Mouse (Mus musculus) cerebellum, adult 9-11 months (tissue): ENCODE measurements around the gene Klf11.
"Not testable (repeated sequence)": the region's sequence is repeated elsewhere in the genome, so short reads cannot be mapped to it uniquely, and the experiment has no call there.

ENCODE experiments used
- DNase-seq: peaks from one replicate; pipeline ENCODE4 v3.0.0; 2022

Gene Klf11

GRCm38 (mm10) chr12:24654065-24654862, 3.2 kb downstream of the Klf11 start:
- DNase-seq = no peak

- DNase-seq = no peak
These were observed 5.4 kb downstream of the Klf11 start for GRCm38 (mm10) chr12:24656436-24656835.

GRCm38 (mm10) chr12:24658998-24659397, 7.9 kb downstream of the Klf11 start:
- no peak for DNase-seq

GRCm38 (mm10) chr12:24659923-24660322, 8.8 kb downstream of the Klf11 start:
- no peak for DNase-seq

GRCm38 (mm10) chr12:24661100-24661499, 10.0 kb downstream of the Klf11 start:
- no peak for DNase-seq

- DNase-seq = no peak
These were observed 11.1 kb downstream of the Klf11 start for GRCm38 (mm10) chr12:24662131-24662530.

- DNase-seq = no peak
These were observed 29.0 kb downstream of the Klf11 start for GRCm38 (mm10) chr12:24680096-24680491.

- no peak for DNase-seq
These were observed 29.6 kb downstream of the Klf11 start for GRCm38 (mm10) chr12:24680492-24681285.

- DNase-seq = no peak
These were observed 30.4 kb downstream of the Klf11 start, which contains the start of gene Cys1 for GRCm38 (mm10) chr12:24681286-24682023. TSS of gene Cys1 (minus strand) at chr12:24681813.

- no peak for DNase-seq
These were observed 31.5 kb downstream of the Klf11 start for GRCm38 (mm10) chr12:24682563-24682962.

- no peak for DNase-seq
These were observed 32.4 kb downstream of the Klf11 start for GRCm38 (mm10) chr12:24683461-24683860.

- no peak for DNase-seq
These were observed 35.1 kb downstream of the Klf11 start for GRCm38 (mm10) chr12:24686038-24686695.

GRCm38 (mm10) chr12:24686696-24687346, 35.7 kb downstream of the Klf11 start:
- no peak for DNase-seq

GRCm38 (mm10) chr12:24690351-24690750, 39.3 kb downstream of the Klf11 start:
- no peak for DNase-seq

GRCm38 (mm10) chr12:24696500-24697483, 45.7 kb downstream of the Klf11 start:
- DNase-seq = peak; percentile 62

- no peak for DNase-seq
These were observed 46.6 kb downstream of the Klf11 start for GRCm38 (mm10) chr12:24697484-24698204.

GRCm38 (mm10) chr12:24698514-24698913, 47.4 kb downstream of the Klf11 start:
- no peak for DNase-seq

GRCm38 (mm10) chr12:24699578-24699977, 48.5 kb downstream of the Klf11 start:
- no peak for DNase-seq

- not testable (repeated sequence) for DNase-seq
These were observed 50.5 kb downstream of the Klf11 start for GRCm38 (mm10) chr12:24701621-24702020.

- no peak for DNase-seq
These were observed 51.9 kb downstream of the Klf11 start for GRCm38 (mm10) chr12:24703013-24703412.
